12 mouse cellular contexts compared by ENCODE assay signal in genomic region chr12:65058203-65058602, GRCm38 (mm10).
"Had no signal": no experiment of that assay in that cellular context is flagged by ENCODE, and none has a peak within 500 bp of the region (broad histone marks: within the 10 kb centered on the region; RNA-seq: fewer than 3 reads in every experiment).

No protein-coding gene starts in this region.

- H3K27ac ChIP-seq: midbrain, embryonic 12.5 days; neural tube, embryonic 12.5 days had no signal

- DNase-seq: lung, adult 18-20 months; lung, embryonic 14.5 days; lung, postnatal 10 days; lung, postnatal 4 days; midbrain, embryonic 14.5 days; right cerebral cortex, postnatal 14 days; thymus, adult 2 months; thymus, postnatal 25 days; thymus, postnatal 4 days had no signal

- H3K4me3 ChIP-seq: megakaryocyte, embryonic 14.5 days; midbrain, embryonic 12.5 days; neural tube, embryonic 12.5 days had no signal

- H3K9ac ChIP-seq: lung, embryonic 14.5 days; midbrain, embryonic 12.5 days; neural tube, embryonic 12.5 days had no signal

- H3K9me3 ChIP-seq: megakaryocyte, embryonic 14.5 days; midbrain, embryonic 12.5 days; neural tube, embryonic 12.5 days had no signal

- H3K4me2 ChIP-seq: lung, embryonic 14.5 days; midbrain, embryonic 12.5 days; neural tube, embryonic 12.5 days had no signal

- H3K27me3 ChIP-seq: megakaryocyte, embryonic 14.5 days; midbrain, embryonic 12.5 days; neural tube, embryonic 12.5 days had no signal

- H3K4me1 ChIP-seq: megakaryocyte, embryonic 14.5 days; midbrain, embryonic 12.5 days; neural tube, embryonic 12.5 days had no signal
